Mouse (Mus musculus): ENCODE results near the gene AA986860.
A peak's percentile ranks its signal among the peaks of the same experiment; 100 is the strongest.

AA986860 gene

GRCm38 (mm10) chr1:130731741-130732337 lies at the start of gene AA986860:
Gene AA986860, plus strand, starts transcription at chr1:130731976.
- DNase-seq (ENCODE audit: low spot score), result no peak

GRCm38 (mm10) chr1:130683905-130684304 lies 47.9 kb upstream of the AA986860 start:
- no peak for DNase-seq (ENCODE audit: low spot score)

- no peak for DNase-seq (ENCODE audit: low spot score)
Measured at GRCm38 (mm10) chr1:130698601-130699000, 33.2 kb upstream of the AA986860 start.

- DNase-seq (ENCODE audit: low spot score), result no peak
Measured at GRCm38 (mm10) chr1:130699937-130700633, 31.7 kb upstream of the AA986860 start.

- DNase-seq (ENCODE audit: low spot score), result no peak
Measured at GRCm38 (mm10) chr1:130701976-130702375, 29.8 kb upstream of the AA986860 start.

GRCm38 (mm10) chr1:130703613-130704012 lies 28.2 kb upstream of the AA986860 start:
- no peak for DNase-seq (ENCODE audit: low spot score)

- DNase-seq (ENCODE audit: low spot score), result no peak
Measured at GRCm38 (mm10) chr1:130710283-130711080, 21.3 kb upstream of the AA986860 start.

- DNase-seq (ENCODE audit: low spot score), result no peak
Measured at GRCm38 (mm10) chr1:130714046-130714445, 17.7 kb upstream of the AA986860 start.

- DNase-seq (ENCODE audit: low spot score), result peak; percentile 74
Measured at GRCm38 (mm10) chr1:130715561-130716217, 16.1 kb upstream of the AA986860 start, which contains the start of gene Gm29427. Gene Gm29427, minus strand, starts transcription at chr1:130715799.

- DNase-seq (ENCODE audit: low spot score), result no peak
Measured at GRCm38 (mm10) chr1:130716218-130716512, 15.6 kb upstream of the AA986860 start.

GRCm38 (mm10) chr1:130716513-130717290 lies 15.1 kb upstream of the AA986860 start:
- DNase-seq (ENCODE audit: low spot score), result no peak

GRCm38 (mm10) chr1:130717291-130717871 lies 14.4 kb upstream of the AA986860 start, which contains the start of gene Yod1:
Gene Yod1, plus strand, starts transcription at chr1:130717327.
- DNase-seq (ENCODE audit: low spot score), result peak; percentile 80

GRCm38 (mm10) chr1:130724206-130724605 lies 7.6 kb upstream of the AA986860 start:
- no peak for DNase-seq (ENCODE audit: low spot score)

- DNase-seq (ENCODE audit: low spot score), result no peak
Measured at GRCm38 (mm10) chr1:130726396-130726795, 5.4 kb upstream of the AA986860 start.

GRCm38 (mm10) chr1:130728070-130728469 lies 3.7 kb upstream of the AA986860 start:
- DNase-seq (ENCODE audit: low spot score), result no peak

GRCm38 (mm10) chr1:130728708-130729107 lies 3.1 kb upstream of the AA986860 start:
- DNase-seq (ENCODE audit: low spot score), result no peak

- no peak for DNase-seq (ENCODE audit: low spot score)
Measured at GRCm38 (mm10) chr1:130729153-130729552, 2.6 kb upstream of the AA986860 start, which contains the start of gene Pfkfb2. Gene Pfkfb2, minus strand, starts transcription at chr1:130729253.

- DNase-seq (ENCODE audit: low spot score), result no peak
Measured at GRCm38 (mm10) chr1:130732706-130733658, 1.2 kb downstream of the AA986860 start.

- no peak for DNase-seq (ENCODE audit: low spot score)
Measured at GRCm38 (mm10) chr1:130733671-130734070, 1.9 kb downstream of the AA986860 start.

- DNase-seq (ENCODE audit: low spot score), result no peak
Measured at GRCm38 (mm10) chr1:130734452-130734851, 2.7 kb downstream of the AA986860 start.
